Mouse (Mus musculus): Measurements from ENCODE around the gene Olfr1087.
"Not testable (repeated sequence)": the region's sequence is repeated elsewhere in the genome, so short reads cannot be mapped to it uniquely, and the experiment has no call there.

Olfr1087 gene

GRCm38 (mm10) chr2:86698295-86698694 lies at the start of gene Olfr1087:
Olfr1087 (minus strand) TSS chr2:86698395.
- DNase-seq: no peak

- no peak for DNase-seq
These were observed 35.4 kb upstream of the Olfr1087 start, which contains the start of gene Olfr1089 for GRCm38 (mm10) chr2:86733601-86734000. Olfr1089 (minus strand) TSS chr2:86733701.

- no peak for DNase-seq
These were observed 18.2 kb downstream of the Olfr1087 start, which contains the start of gene Olfr1086 for GRCm38 (mm10) chr2:86679992-86680391. Olfr1086 (minus strand) TSS chr2:86680092.

- no peak for DNase-seq
These were observed 36.3 kb downstream of the Olfr1087 start, which contains the start of gene Olfr1085 for GRCm38 (mm10) chr2:86661919-86662318. Olfr1085 (minus strand) TSS chr2:86662019.

GRCm38 (mm10) chr2:86639625-86640024 lies 58.6 kb downstream of the Olfr1087 start, which contains the start of gene Olfr1084:
Olfr1084 (minus strand) TSS chr2:86639725.
- DNase-seq: not testable (repeated sequence)
